Mouse (Mus musculus) testis, adult 2 months (tissue): ENCODE results near the gene Psrc1.

Source experiments
- CTCF ChIP-seq: fragments of 200-500 bp; IDR thresholded peaks from 2 replicates; pipeline ENCODE4 v1.5.1; 2012; ENCODE audit warnings: low read depth, mild to moderate bottlenecking, inconsistent platforms, low read length, moderate library complexity; ENCODE audit not compliant: control insufficient read depth, insufficient read depth, insufficient replicate concordance
- POLR2A ChIP-seq: fragments of 200-500 bp; IDR thresholded peaks from 2 replicates; pipeline ENCODE4 v1.6.1; 2012; ENCODE audit warnings: low read depth, mild to moderate bottlenecking, inconsistent platforms, low read length, moderate library complexity; ENCODE audit not compliant: control insufficient read depth

GRCm38 (mm10) chr3:108411026-108411753, 27.6 kb downstream of the Psrc1 start:
- no peak for TF ChIP-seq POLR2A
- TF ChIP-seq CTCF, result no peak
